ENCODE assay signal across 22 mouse cellular contexts in genomic region chr1:39824240-39824639, GRCm38 (mm10). TPM values are rescaled to one million over a fixed set of nuclear protein-coding genes. Genes with fewer than 3 reads are reported as not detected.
DNase-seq lines count a peak whose midpoint lies in the region; ATAC-seq lines count a peak whose summit lies in the region.
"Had no signal": no experiment of that assay in that cellular context is flagged by ENCODE, and none has a peak within 500 bp of the region (broad histone marks: within the 10 kb centered on the region; RNA-seq: fewer than 3 reads in every experiment).

No protein-coding gene starts in this region.

- peaks cover 15% of the 10 kb centered on the region for H3K4me1 ChIP-seq in hindbrain, embryonic 10.5 days (replicated peaks)
- H3K4me1 ChIP-seq in hindbrain, embryonic 11.5 days (replicated peaks; ENCODE audit: control insufficient read depth, insufficient read depth, low read length), result no peaks in the 10 kb centered on the region
- H3K4me1 ChIP-seq in midbrain, embryonic 11.5 days (ENCODE audit: control insufficient read depth, insufficient read depth, low read length), result 0 out of 2 replicates have a peak, but pooled peaks cover 2% of the 10 kb centered on the region
- H3K4me1 ChIP-seq in midbrain, embryonic 14.5 days (ENCODE audit: control insufficient read depth, insufficient read depth, low read length), result no peaks in the 10 kb centered on the region

- DNase-seq in frontal cortex, postnatal 10 days (ENCODE audit: low spot score in 2 of 2), result no peak
- no peak for DNase-seq in hindbrain, embryonic 10.5 days (ENCODE audit: low spot score)
- no peak for DNase-seq in hindbrain, embryonic 11.5 days (ENCODE audit: low spot score)
- peak; percentile 76 for DNase-seq in midbrain, embryonic 11.5 days (ENCODE audit: low spot score, missing footprints)
- no peak for DNase-seq in midbrain, embryonic 14.5 days
- DNase-seq: adrenal gland, adult 2 months; adrenal gland, adult 8-10 months; adrenal gland, postnatal 10 days; adrenal gland, postnatal 14 days; adrenal gland, postnatal 25 days; adrenal gland, postnatal 36 days; B cell, adult 2 months; cerebellum, adult 11 months; cerebellum, adult 11-12 months; cerebellum, adult 18-20 months had no signal

- H3K36me3 ChIP-seq in hindbrain, embryonic 10.5 days, result no peaks in the 10 kb centered on the region
- H3K36me3 ChIP-seq in hindbrain, embryonic 11.5 days (ENCODE audit: control insufficient read depth, insufficient read depth, low read length), result no peaks in the 10 kb centered on the region
- no peaks in the 10 kb centered on the region for H3K36me3 ChIP-seq in midbrain, embryonic 11.5 days (ENCODE audit: control insufficient read depth, insufficient read depth, low read length)
- H3K36me3 ChIP-seq in midbrain, embryonic 14.5 days (ENCODE audit: control insufficient read depth, insufficient read depth, low read length), result no peaks in the 10 kb centered on the region
- H3K36me3 ChIP-seq: G1E had no signal

- H3K4me2 ChIP-seq in hindbrain, embryonic 11.5 days (replicated peaks; ENCODE audit: low read depth, low read length), result no peak overlapping the region
- no peak overlapping the region for H3K4me2 ChIP-seq in midbrain, embryonic 11.5 days
- no peak overlapping the region for H3K4me2 ChIP-seq in midbrain, embryonic 14.5 days (ENCODE audit: low read length)

- H3K27me3 ChIP-seq in hindbrain, embryonic 10.5 days (ENCODE audit: insufficient read depth, poor library complexity, severe bottlenecking), result no peaks in the 10 kb centered on the region
- H3K27me3 ChIP-seq in hindbrain, embryonic 11.5 days (ENCODE audit: control insufficient read depth, insufficient read depth, low read length), result no peaks in the 10 kb centered on the region
- H3K27me3 ChIP-seq in midbrain, embryonic 11.5 days (ENCODE audit: control insufficient read depth, insufficient read depth, low read length), result no peaks in the 10 kb centered on the region
- no peaks in the 10 kb centered on the region for H3K27me3 ChIP-seq in midbrain, embryonic 14.5 days (ENCODE audit: control insufficient read depth, insufficient read depth, low read length)
- H3K27me3 ChIP-seq: CH12.LX had no signal

- H3K4me3 ChIP-seq in hindbrain, embryonic 10.5 days, result no peak overlapping the region
- no peak overlapping the region for H3K4me3 ChIP-seq in hindbrain, embryonic 11.5 days (ENCODE audit: low read depth, low read length)
- no peak overlapping the region for H3K4me3 ChIP-seq in midbrain, embryonic 11.5 days (ENCODE audit: low read depth, low read length)
- no peak overlapping the region for H3K4me3 ChIP-seq in midbrain, embryonic 14.5 days (replicated peaks; ENCODE audit: low read depth, low read length)

- WGBS in hindbrain, embryonic 10.5 days, result 63% methylated on average over 4 of the region's 4 CpGs
- WGBS in hindbrain, embryonic 11.5 days, result 49% methylated on average over 4 of the region's 4 CpGs
- 55% methylated on average over 4 of the region's 4 CpGs for WGBS in midbrain, embryonic 11.5 days
- 37% methylated on average over 4 of the region's 4 CpGs for WGBS in midbrain, embryonic 14.5 days

- 0 out of 2 replicates have a peak overlapping the region, but pooled peaks have one; percentile 41 for H3K27ac ChIP-seq in hindbrain, embryonic 10.5 days
- H3K27ac ChIP-seq in hindbrain, embryonic 11.5 days (ENCODE audit: low read depth, low read length), result no peak overlapping the region
- no peak overlapping the region for H3K27ac ChIP-seq in midbrain, embryonic 11.5 days (ENCODE audit: low read depth, low read length)
- no peak overlapping the region for H3K27ac ChIP-seq in midbrain, embryonic 14.5 days (replicated peaks; ENCODE audit: low read depth, low read length)

- no peak overlapping the region for H3K9ac ChIP-seq in hindbrain, embryonic 11.5 days (ENCODE audit: low read depth, low read length)
- H3K9ac ChIP-seq in midbrain, embryonic 11.5 days (ENCODE audit: low read length), result no peak overlapping the region
- H3K9ac ChIP-seq in midbrain, embryonic 14.5 days (replicated peaks; ENCODE audit: low read length), result no peak overlapping the region

- no peaks in the 10 kb centered on the region for H3K9me3 ChIP-seq in hindbrain, embryonic 10.5 days
- no peaks in the 10 kb centered on the region for H3K9me3 ChIP-seq in hindbrain, embryonic 11.5 days (ENCODE audit: control insufficient read depth, low read length)
- H3K9me3 ChIP-seq in midbrain, embryonic 11.5 days (ENCODE audit: control insufficient read depth, low read length), result no peaks in the 10 kb centered on the region
- no peaks in the 10 kb centered on the region for H3K9me3 ChIP-seq in midbrain, embryonic 14.5 days (ENCODE audit: control insufficient read depth, low read length)
- H3K9me3 ChIP-seq: G1E had no signal

- ATAC-seq in frontal cortex, adult (ENCODE audit: low TSS enrichment), result peak; percentile 59; the same call in 1 of the 2 replicates
- ATAC-seq in hindbrain, embryonic 11.5 days (ENCODE audit: low FRiP score), result no peak
- ATAC-seq in midbrain, embryonic 11.5 days (ENCODE audit: low FRiP score), result no peak
- no peak for ATAC-seq in midbrain, embryonic 14.5 days (ENCODE audit: low FRiP score, low TSS enrichment)
- ATAC-seq: activated CD4-positive, CD25-positive, alpha-beta regulatory T cell, adult 4 months; CD4-positive, CD25-positive, alpha-beta regulatory T cell, adult 4 months; Patski had no signal

RNA-seq across cellular contexts. Expression of gene Gm3646, which starts 19.1 kb away (rescaled TPM):
- polyA plus RNA-seq in hindbrain, embryonic 10.5 days (2016; fragmentation: Nextera tagmentation; extraction: Ambion mirVana), result not detected in 2 replicates
- polyA plus RNA-seq in hindbrain, embryonic 11.5 days (2014; fragmentation: Nextera tagmentation; extraction: Ambion mirVana), result not detected in 2 replicates
- not detected in 2 replicates for polyA plus RNA-seq in midbrain, embryonic 11.5 days (2014; fragmentation: Nextera tagmentation; extraction: Ambion mirVana)
- polyA plus RNA-seq in midbrain, embryonic 14.5 days (2014; fragmentation: Nextera tagmentation; extraction: Ambion mirVana), result not detected in 2 replicates
- polyA plus RNA-seq: activated CD4-positive, CD25-positive, alpha-beta regulatory T cell, adult 4 months; adrenal gland, adult 2 months; brain, embryonic 14.5 days; CD4-positive, CD25-positive, alpha-beta regulatory T cell, adult 4 months; G1E; Patski had no signal
